Mouse (Mus musculus) megakaryocyte, adult 5-6 weeks (primary cell): ENCODE data around the gene Ryk. TPM values are rescaled to one million over a fixed set of nuclear protein-coding genes. Genes with fewer than 3 reads are reported as not detected.

Source experiments
- ATAC-seq: 2 replicates; pipeline ENCODE4 v1.8.0; 2016; ENCODE audit warnings: mild to moderate bottlenecking, inconsistent platforms; ENCODE audit not compliant: poor library complexity, severe bottlenecking
- total RNA-seq, 2 experiments: library from RNA; stranded (forward) in 1 of 2; stranded (reverse) in 1 of 2; fragments of 153-499, 151-499 nt in 1 of 2; fragments of 221-1000, 200-1000 nt in 1 of 2; gene quantifications; 2 replicates each; pipeline versions ENCODE4 v1.2.3 to v1.2.4; 2015 to 2017

Ryk gene
- total RNA-seq, 2 experiments from 2014 or later: 0.07 TPM; not detected in 1

DNA sequence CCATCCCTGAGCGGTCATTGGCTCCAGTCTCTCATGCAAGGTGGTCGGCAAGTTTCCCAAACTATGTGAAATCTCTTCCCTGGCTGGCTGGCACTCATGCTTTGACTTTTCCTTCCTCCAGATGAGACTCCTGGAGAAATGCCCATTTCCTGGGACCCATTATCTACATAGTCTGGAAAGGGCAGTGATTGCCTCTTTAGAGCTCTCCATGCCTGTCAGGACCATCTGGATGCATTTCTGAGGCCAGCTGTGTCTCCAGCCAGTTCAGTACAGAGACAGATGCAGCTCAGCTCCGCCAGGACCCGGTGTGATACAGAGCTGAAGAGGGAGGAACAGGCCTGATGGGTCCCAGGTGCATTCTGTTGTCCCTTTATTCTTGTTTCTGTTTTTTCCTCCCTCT lies 107.5 kb downstream of the Ryk start:
- ATAC-seq: no peak

DNA sequence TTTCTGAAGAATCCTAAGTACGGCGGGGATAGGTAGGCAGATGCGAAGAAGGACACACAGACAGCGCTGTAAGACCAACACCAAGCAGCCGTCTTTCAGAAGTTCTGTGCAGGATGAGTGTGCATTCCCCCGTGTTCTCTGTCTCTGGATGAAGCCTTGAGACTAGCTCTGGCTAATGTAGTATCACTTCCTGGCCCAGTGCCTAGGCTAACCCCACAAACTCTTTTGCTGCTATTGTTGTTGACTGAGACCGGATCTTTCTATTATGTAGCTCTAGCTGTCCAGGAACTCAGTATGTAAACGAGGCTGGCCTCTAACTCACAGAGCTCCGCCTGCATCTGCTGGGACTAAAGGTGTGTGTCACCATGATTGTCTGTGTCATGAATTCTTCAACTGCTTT lies 110.2 kb downstream of the Ryk start:
- no peak for ATAC-seq

DNA sequence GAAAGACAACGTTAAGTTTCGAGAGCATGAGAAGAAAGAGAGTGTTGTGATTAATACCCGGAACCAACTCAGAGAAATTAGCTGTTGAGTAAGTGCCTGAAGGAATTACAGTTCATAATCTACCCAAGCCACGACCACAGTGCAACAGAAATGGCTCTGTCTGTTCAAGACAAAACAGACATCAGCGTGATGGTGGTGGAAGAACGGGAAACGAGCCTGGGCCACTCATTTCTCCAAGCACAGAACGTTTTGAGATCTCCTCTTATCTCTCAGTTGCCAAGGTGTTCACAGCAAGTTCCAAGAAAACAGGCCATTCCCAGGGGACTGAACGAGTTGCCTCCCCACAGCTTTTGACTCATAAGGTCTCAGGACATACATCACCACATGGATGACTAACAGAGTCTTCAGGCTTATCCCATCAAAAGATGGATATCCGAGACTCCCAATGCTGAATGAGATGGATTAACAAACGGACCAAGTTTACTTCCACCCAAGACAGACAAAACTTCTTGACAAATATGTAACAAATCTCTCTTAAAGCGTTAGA lies 111.8 kb downstream of the Ryk start:
- no peak for ATAC-seq

DNA sequence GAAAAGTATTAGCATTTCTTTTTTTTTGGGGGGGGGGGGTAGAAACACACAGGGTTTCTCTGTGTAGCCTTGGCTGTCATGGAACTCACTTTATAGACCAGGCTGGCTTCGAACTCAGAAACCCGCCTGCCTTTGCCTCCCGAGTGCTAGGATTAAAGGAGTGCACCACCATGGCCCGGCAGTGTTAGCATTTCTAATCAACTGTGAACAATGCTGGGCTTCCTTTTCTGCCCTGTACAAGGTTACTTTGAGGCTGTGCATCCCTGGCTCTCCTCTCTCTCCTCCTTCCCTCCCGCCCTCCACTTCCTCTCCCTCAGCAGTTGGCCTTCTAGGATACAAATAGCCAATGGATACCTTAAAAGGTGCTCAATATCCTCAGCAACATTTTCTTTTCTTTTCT lies 114.0 kb downstream of the Ryk start:
- no peak for ATAC-seq

DNA sequence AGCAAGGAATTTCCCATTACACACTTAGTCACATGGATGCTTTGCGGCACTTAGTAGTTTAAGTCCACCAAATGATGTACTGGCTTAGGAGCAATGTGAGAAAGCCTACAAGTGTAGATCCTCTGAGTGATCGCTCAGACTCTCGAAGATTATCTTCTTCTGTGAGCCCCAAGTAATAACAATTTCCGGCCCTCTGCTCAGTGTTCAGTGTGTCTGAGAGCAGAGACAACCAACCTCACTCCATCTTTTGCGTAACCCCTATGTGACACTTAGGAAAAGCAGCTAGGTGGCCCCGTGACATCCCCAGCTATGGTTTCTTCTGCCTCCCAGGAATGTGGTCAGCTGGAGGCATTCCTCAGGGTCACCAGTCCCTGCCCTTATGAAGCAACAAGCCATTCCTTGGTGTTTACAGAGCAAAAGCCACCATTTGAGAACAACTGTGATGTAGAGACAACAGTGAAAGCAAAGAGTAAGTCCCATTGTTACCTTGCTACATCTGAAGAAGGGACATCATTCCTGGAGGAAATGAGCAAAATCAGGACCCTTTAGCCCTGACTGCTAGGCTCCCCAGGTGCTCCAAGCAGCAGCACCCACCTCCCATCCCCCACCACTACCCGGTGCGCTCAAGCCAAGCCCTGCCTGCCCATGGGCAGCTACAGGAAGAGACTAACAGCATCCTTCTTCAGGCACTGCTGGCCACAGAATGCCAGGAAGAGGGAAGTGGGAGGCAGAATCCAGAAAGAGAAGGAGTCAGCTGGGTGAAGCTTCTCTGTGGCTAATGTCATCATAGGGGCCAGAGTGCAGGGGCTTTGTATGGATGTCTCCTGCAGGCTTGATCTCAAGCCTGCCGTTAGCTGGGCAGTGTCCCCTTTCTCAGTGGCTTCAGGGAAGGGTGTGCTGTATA lies 116.6 kb downstream of the Ryk start:
- ATAC-seq: no peak

DNA sequence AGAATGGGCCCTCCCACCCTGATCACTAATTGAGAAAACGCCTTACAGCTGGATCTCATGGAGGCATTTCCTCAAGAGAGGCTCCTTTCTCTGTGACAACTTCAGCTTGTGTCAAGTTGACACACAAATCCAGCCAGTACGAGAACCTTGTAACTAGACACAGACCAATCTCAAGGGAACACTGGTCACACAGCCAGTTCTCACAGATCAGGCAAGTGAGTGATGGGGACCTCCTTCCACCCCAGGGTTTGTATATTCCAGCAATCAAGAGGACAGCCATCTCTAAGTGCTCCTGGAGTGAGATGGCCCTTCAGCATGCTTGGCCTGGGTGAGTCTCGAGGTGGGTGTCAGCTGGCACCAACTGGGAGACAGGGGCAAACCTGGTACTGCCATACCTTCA lies 121.1 kb downstream of the Ryk start:
- ATAC-seq: no peak

Other genes starting within 250 kb of the Ryk start
- 115 and 117 TPM in 2 replicates for gene Anapc13, start 208.6 kb upstream of the Ryk start, total RNA-seq (2015)
- 106 and 119 TPM in 2 replicates for gene Anapc13, start 208.6 kb upstream of the Ryk start, total RNA-seq (2017)
- gene Cep63, start 208.4 kb upstream of the Ryk start, total RNA-seq (2015): 26.7 and 30.0 TPM in 2 replicates
- gene Cep63, start 208.4 kb upstream of the Ryk start, total RNA-seq (2017): 28.0 and 39.0 TPM in 2 replicates
- 1.3 and 1.7 TPM in 2 replicates for gene Amotl2, start 118.2 kb upstream of the Ryk start, total RNA-seq (2015)
- 1.1 and 2.8 TPM in 2 replicates for gene Amotl2, start 118.2 kb upstream of the Ryk start, total RNA-seq (2017)
- not detected in 2 replicates for gene Slco2a1, start 153.8 kb downstream of the Ryk start, total RNA-seq (2015)
- not detected in 2 replicates for gene Slco2a1, start 153.8 kb downstream of the Ryk start, total RNA-seq (2017)